Mouse (Mus musculus) hindbrain, embryonic 14.5 days (tissue): ENCODE measurements around the gene Zfand5. TPM values are rescaled to one million over a fixed set of nuclear protein-coding genes. Genes with fewer than 3 reads are reported as not detected.
"Not testable (repeated sequence)": the region's sequence is repeated elsewhere in the genome, so short reads cannot be mapped to it uniquely, and the experiment has no call there.

Source experiments
- ATAC-seq: fragments of 200-750 bp; cut with Nextera tagmentation; 2 replicates; pipeline ENCODE4 v1.8.0; 2017; ENCODE audit warnings: moderate number of reproducible peaks, mild to moderate bottlenecking, moderate TSS enrichment, moderate library complexity; ENCODE audit not compliant: low FRiP score
- DNase-seq: peaks from one replicate; pipeline ENCODE4 v3.0.0-alpha.2; 2015; ENCODE audit warnings: low spot score
- H3K27ac ChIP-seq: fragments of 300-500 bp; sonication (generic); 2 replicates; pipeline ENCODE4 v1.5.1; 2014; ENCODE audit warnings: mild to moderate bottlenecking, moderate library complexity
- H3K27me3 ChIP-seq: fragments of 300-500 bp; sonication (generic); 2 replicates; pipeline ENCODE4 v1.6.1; 2014; ENCODE audit warnings: mild to moderate bottlenecking, low read length, mixed read lengths; ENCODE audit not compliant: control insufficient read depth, insufficient read depth
- H3K36me3 ChIP-seq: fragments of 300-500 bp; sonication (generic); replicated peaks from 2 replicates; pipeline ENCODE4 v1.6.1; 2014; ENCODE audit not compliant: control insufficient read depth, insufficient read depth
- H3K4me1 ChIP-seq: fragments of 300-500 bp; sonication (generic); replicated peaks from 2 replicates; pipeline ENCODE4 v1.6.1; 2014; ENCODE audit warnings: antibody characterized with exemption, low read length, mixed read lengths; ENCODE audit not compliant: control insufficient read depth, insufficient read depth
- H3K4me2 ChIP-seq: fragments of 300-500 bp; sonication (generic); replicated peaks from 2 replicates; pipeline ENCODE4 v1.6.1; 2014; ENCODE audit warnings: mild to moderate bottlenecking, moderate library complexity
- H3K4me3 ChIP-seq: fragments of 300-500 bp; sonication (generic); replicated peaks from 2 replicates; pipeline ENCODE4 v1.5.1; 2014; ENCODE audit warnings: mild to moderate bottlenecking, low read length
- H3K9ac ChIP-seq: fragments of 300-500 bp; sonication (generic); 2 replicates; pipeline ENCODE4 v1.6.1; 2014
- H3K9me3 ChIP-seq: fragments of 300-500 bp; sonication (generic); 2 replicates; pipeline ENCODE4 v1.6.1; 2016; ENCODE audit warnings: low read length; ENCODE audit not compliant: control insufficient read depth
- WGBS: fragments of 180-500 bp; shearing (Covaris S2); extraction: QIAGEN DNeasy Blood & Tissue Kit; methylation state at CpG from one replicate; pipeline ENCODE4 v1.1.7; 2014; 5-methylcytosine and 5-hydroxymethylcytosine counted together
- polyA plus RNA-seq: library from polyadenylated mRNA; unstranded; fragments of >200 nt; fragmentation: Nextera tagmentation; extraction: Ambion mirVana; gene quantifications from 2 replicates; pipeline ENCODE4 v1.2.1, GENCODE M21; 2014

Gene Zfand5
- polyA plus RNA-seq, 1 experiment from 2014 or later, result 206 TPM

DNA sequence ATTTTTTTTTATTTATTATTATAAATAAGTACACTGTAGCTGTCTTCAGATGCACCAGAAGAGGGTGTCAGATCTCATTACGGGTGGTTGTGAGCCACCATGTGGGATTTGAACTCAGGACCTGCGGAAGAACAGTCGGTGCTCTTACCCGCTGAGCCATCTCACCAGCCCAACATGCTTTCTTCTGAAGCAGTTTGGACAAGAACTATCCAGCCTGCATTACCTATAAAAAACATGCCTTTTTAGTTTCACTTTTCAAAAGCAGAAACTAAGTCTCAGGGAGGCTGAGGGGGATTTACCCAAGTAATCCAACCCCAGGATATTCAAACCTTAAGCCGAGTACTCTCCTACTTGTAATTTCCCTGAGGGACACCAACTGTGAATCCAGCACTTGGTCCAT, 38.3 kb downstream of the Zfand5 start:
- not testable (repeated sequence) for H3K4me2 ChIP-seq, H3K9me3 ChIP-seq, DNase-seq, H3K9ac ChIP-seq, ATAC-seq, H3K27ac ChIP-seq, H3K27me3 ChIP-seq, H3K4me3 ChIP-seq, H3K4me1 ChIP-seq, H3K36me3 ChIP-seq
- WGBS, result 92% methylated on average over 5 of the region's 5 CpGs

DNA sequence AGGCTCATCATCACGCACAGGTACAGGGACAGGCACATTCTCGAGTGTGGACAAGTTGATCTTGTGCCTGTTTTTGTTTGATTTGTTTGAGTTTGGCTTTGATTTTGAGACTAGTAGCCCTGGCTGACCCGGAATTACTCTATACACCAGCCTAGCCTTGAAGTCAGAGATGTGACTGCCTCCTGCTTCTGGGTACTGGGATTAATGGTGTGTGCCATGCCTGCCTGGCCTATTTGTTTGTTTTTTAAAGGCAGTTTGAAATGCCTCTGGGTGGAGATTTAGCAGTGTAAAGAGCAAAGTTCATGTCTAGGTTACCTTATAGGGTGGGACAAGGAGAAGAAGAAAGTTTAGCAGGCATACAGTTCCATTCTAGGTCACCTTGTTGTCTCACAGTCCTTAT, 43.6 kb downstream of the Zfand5 start:
- 84% methylated on average over 3 of the region's 3 CpGs for WGBS
- Histone ChIP-seq H3K4me1 (no peaks in the 10 kb centered on the region), H3K4me3 (no peak overlapping the region), H3K27me3 (no peaks in the 10 kb centered on the region), H3K36me3 (no peaks in the 10 kb centered on the region), H3K9ac (no peak overlapping the region), H3K4me2 (no peak overlapping the region), H3K27ac (no peak overlapping the region), H3K9me3 (no peaks in the 10 kb centered on the region)
- ATAC-seq, result no peak
- no peak for DNase-seq

DNA sequence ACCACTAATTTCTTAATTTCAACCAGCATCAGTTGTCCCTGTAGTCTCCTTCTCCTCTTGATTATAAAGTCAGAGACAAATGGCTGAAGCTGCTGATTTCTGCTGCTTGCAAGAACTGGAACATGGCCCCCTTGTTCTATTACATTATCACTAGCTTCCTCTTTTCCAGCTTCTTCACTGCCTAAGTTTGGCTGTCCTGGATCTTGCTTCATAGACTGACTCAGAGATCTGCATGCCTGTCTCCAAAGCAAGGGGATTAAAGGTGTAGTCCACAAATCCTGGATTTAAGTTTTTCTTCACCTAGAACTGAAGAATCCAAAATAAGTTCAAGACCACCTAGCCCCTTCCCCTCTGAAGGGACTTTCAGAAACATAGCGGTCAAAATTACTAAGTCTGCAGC, 47.5 kb downstream of the Zfand5 start:
- Histone ChIP-seq H3K9me3 (no peaks in the 10 kb centered on the region), H3K36me3 (no peaks in the 10 kb centered on the region), H3K4me2 (no peak overlapping the region), H3K4me3 (no peak overlapping the region), H3K9ac (no peak overlapping the region), H3K4me1 (no peaks in the 10 kb centered on the region), H3K27ac (no peak overlapping the region), H3K27me3 (no peaks in the 10 kb centered on the region)
- no peak for ATAC-seq
- WGBS, result 94% methylated on average over 1 of the region's 1 CpGs
- DNase-seq, result no peak

DNA sequence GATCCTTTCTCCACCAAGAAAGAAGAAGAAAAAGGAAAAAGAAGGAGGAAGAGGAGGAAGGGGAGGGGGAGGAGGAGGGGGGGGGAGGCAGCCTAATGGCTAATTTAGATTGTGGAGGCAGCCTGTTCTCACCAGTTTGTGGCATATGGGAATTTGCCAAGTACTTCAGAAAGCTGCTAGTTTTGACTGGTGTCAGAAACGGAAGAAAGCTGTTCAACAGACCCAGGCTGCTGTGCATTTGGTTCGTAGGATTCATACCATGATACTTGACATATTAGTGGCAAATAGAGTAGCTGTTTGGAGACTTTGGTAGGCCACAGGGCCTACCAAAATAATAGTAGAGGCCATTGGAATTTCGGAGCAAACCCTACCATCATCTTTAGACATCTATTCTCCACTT, 53.3 kb downstream of the Zfand5 start:
- DNase-seq, result no peak

DNA sequence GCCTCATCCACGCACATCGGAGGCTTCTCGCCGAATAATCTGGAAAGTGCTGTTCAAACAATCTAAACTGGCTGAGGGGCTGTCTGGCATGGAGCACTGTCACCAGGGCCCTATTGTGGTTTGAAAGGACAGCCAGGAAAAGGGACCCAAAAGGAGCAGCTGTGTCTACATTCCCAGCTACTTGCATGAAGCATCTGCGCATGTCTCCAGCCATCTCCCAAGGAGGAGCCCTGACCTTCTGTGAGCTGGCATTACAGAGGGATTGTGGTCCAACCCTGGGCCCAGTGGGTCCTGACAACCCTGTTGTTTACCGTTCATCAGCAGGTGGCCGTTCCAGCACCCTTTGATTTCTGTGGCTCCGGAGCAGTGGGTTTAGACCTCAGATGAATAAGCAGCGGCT, 56.9 kb downstream of the Zfand5 start:
- WGBS, result 72% methylated on average over 9 of the region's 9 CpGs
- ATAC-seq (peak; percentile 40; the same call in 1 of the 2 replicates), DNase-seq (no peak)
- Histone ChIP-seq H3K27ac (no peak overlapping the region), H3K27me3 (no peaks in the 10 kb centered on the region), H3K4me1 (no peaks in the 10 kb centered on the region), H3K9me3 (no peaks in the 10 kb centered on the region), H3K4me3 (no peak overlapping the region), H3K36me3 (no peaks in the 10 kb centered on the region), H3K4me2 (no peak overlapping the region), H3K9ac (no peak overlapping the region)

More for the DNA sequence above, 53.3 kb downstream of the Zfand5 start:
- Histone ChIP-seq H3K27me3 (no peaks in the 10 kb centered on the region), H3K9me3 (no peaks in the 10 kb centered on the region), H3K27ac (no peak overlapping the region), H3K4me3 (no peak overlapping the region), H3K4me1 (no peaks in the 10 kb centered on the region), H3K36me3 (no peaks in the 10 kb centered on the region), H3K9ac (no peak overlapping the region), H3K4me2 (no peak overlapping the region)
- 96% methylated on average over 3 of the region's 3 CpGs for WGBS
- no peak for ATAC-seq

DNA sequence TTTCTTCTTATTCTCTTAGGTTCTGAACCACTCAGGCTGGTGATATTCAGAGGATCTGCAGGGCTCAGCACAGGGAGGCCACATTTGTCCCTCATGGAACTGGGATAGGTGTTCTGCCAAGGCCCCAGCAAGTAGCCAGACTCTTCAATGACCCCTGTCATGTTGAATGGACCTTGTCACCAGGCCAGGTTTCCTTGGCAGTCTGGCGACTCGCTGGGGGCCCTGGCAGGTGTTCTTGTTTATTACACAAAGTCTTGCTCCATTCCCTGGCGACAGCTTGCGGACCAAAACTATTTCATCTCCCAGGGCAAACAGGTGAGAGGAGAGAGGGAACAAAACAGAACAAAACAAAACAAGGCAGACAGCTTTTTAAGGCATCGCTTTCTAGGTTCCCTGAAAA, 57.7 kb downstream of the Zfand5 start:
- ATAC-seq (peak; percentile 60; the same call in 1 of the 2 replicates), DNase-seq (no peak)
- Histone ChIP-seq H3K9me3 (no peaks in the 10 kb centered on the region), H3K36me3 (no peaks in the 10 kb centered on the region), H3K4me1 (no peaks in the 10 kb centered on the region), H3K9ac (no peak overlapping the region), H3K27ac (no peak overlapping the region), H3K4me3 (no peak overlapping the region), H3K27me3 (no peaks in the 10 kb centered on the region), H3K4me2 (no peak overlapping the region)
- 42% methylated on average over 5 of the region's 5 CpGs for WGBS

DNA sequence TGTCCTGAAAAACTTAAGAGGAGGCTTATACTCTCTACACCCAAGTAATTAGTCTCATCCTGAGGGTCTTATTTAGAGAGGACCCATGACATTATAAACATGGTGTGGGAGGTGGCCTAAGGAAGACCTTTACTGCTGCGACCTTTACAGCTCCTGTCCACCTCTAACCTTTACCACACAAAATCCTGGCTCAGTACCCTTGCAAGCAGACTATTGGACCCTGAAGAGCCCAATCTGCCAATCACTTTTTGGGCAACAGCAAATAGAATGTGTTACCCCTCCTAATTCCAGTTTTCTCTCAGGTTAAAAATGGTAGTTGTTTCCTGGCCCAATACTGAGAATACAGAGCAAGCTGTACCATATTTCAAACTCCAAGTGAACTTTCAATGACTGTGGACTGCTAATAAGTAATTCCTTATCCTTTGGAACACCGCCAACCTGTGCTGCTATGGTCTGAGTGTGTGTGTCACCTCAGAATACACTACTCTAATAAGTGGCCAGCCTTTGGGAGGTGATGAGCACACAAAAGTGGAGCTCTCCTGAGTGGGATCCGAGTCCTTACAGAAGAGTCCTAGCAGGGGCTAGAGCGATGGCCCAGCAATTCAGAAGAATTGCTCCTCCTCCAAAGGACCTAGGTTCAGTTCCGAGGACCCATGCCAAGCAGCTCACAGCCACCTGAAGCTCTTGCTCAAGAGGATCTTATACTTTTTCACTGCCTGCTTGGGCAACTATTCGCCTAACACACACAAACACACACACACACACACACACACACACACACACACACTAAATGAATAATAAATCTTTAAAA, 58.4 kb downstream of the Zfand5 start:
- H3K27me3 ChIP-seq, result no peaks in the 10 kb centered on the region
- H3K4me2 ChIP-seq, result no peak overlapping the region
- H3K4me1 ChIP-seq, result no peaks in the 10 kb centered on the region
- ATAC-seq, result peak; percentile 22; the same call in 1 of the 2 replicates
- no peak overlapping the region for H3K9ac ChIP-seq
- H3K27ac ChIP-seq, result no peak overlapping the region
- no peaks in the 10 kb centered on the region for H3K36me3 ChIP-seq
- no peak for DNase-seq
- no peaks in the 10 kb centered on the region for H3K9me3 ChIP-seq
- WGBS, result 92% methylated on average over 6 of the region's 6 CpGs
- no peak overlapping the region for H3K4me3 ChIP-seq

DNA sequence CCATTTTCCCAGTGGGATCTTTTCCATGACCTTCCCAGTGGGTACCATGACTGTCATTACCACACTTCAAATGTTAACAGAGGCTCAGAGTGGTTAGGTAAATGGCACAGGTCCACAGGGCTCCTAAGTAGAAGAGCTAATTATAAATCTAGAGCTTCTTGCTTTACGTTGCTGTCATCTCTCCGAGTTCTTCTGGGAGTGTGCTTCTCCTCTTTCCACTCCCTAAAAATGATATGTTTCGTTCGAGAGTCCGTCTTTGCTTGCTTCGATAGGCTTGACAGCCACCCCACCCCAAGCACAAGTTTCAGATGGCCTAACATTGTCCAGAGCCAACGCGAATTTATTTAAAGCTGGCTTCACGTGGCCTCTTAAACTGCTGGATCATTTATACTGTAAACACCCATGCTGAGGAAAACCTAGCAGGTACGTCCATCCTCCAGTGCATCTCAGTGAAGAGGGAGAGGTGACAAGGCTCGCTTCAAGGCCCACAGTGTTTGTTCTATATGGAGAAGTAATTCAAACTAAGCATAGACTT, 59.6 kb downstream of the Zfand5 start:
- WGBS, result 90% methylated on average over 11 of the region's 11 CpGs

More for the DNA sequence above, 59.6 kb downstream of the Zfand5 start:
- Histone ChIP-seq H3K27me3 (no peaks in the 10 kb centered on the region), H3K9ac (no peak overlapping the region), H3K27ac (no peak overlapping the region), H3K36me3 (no peaks in the 10 kb centered on the region), H3K4me3 (no peak overlapping the region), H3K4me2 (no peak overlapping the region), H3K4me1 (no peaks in the 10 kb centered on the region), H3K9me3 (no peaks in the 10 kb centered on the region)
- DNase-seq (no peak), ATAC-seq (no peak)
